Mouse (Mus musculus) cerebellum, adult 2 months (tissue): ENCODE measurements around the gene Adgrl3.

Source experiments
- CTCF ChIP-seq: fragments of 200-500 bp; IDR thresholded peaks from 2 replicates; pipeline ENCODE4 v1.5.1; 2011; ENCODE audit warnings: low read depth, mild to moderate bottlenecking, control low read depth, low read length, moderate library complexity, borderline replicate concordance; ENCODE audit not compliant: insufficient read depth
- POLR2A ChIP-seq: fragments of 200-500 bp; IDR thresholded peaks from 2 replicates; pipeline ENCODE4 v1.6.1; 2011; ENCODE audit warnings: low read length, control low read depth, borderline replicate concordance; ENCODE audit not compliant: insufficient read depth

DNA sequence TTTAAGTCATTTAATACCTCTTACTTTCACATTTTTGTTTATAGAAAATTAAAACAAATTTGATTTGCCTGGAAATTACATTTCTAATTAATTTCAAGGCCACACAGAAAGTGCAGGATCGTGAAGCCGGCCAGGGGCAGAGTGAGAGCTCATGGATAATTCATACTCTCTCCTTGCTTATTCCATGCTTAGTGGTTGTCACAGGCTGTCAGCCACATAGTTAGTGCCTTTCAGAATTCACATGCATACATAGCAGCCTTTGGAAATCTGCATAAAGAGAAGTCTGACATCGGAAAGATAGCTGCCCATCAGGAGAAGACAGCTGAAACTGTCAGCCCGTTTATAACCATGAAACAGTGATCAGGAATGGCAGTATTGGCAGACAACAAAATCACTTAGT lies 181.9 kb downstream of the Adgrl3 start:
- no peak for TF ChIP-seq CTCF
- no peak for TF ChIP-seq POLR2A
